Mouse (Mus musculus) large intestine, adult 2 months (tissue): ENCODE measurements around the gene Papola. TPM values are rescaled to one million over a fixed set of nuclear protein-coding genes. Genes with fewer than 3 reads are reported as not detected.

Source experiments
- DNase-seq: peaks from one replicate; pipeline ENCODE4 v3.0.0-alpha.2; 2012; ENCODE audit warnings: low read depth, low spot score
- WGBS: fragments of 180-500 bp; shearing (Covaris S2); methylation state at CpG from one replicate; pipeline ENCODE4 v1.1.7; 2018; 5-methylcytosine and 5-hydroxymethylcytosine counted together
- polyA plus RNA-seq: library from polyadenylated mRNA; depleted of rRNA; stranded (reverse); fragments of >200 nt; gene quantifications from 2 replicates; pipeline ENCODE4 v1.2.3, GENCODE M21; 2012

Gene Papola
- polyA plus RNA-seq, 1 experiment, result 44.6 TPM

GRCm38 (mm10) chr12:105852798-105853197, 68.3 kb downstream of the Papola start:
- 70% methylated on average over 7 of the region's 7 CpGs for WGBS
- DNase-seq, result no peak

GRCm38 (mm10) chr12:105854639-105855038, 70.1 kb downstream of the Papola start:
- 27% methylated on average over 6 of the region's 6 CpGs for WGBS
- no peak for DNase-seq

- DNase-seq, result no peak
- 73% methylated on average over 5 of the region's 5 CpGs for WGBS
Observed at GRCm38 (mm10) chr12:105857902-105858640, 73.6 kb downstream of the Papola start.

DNA sequence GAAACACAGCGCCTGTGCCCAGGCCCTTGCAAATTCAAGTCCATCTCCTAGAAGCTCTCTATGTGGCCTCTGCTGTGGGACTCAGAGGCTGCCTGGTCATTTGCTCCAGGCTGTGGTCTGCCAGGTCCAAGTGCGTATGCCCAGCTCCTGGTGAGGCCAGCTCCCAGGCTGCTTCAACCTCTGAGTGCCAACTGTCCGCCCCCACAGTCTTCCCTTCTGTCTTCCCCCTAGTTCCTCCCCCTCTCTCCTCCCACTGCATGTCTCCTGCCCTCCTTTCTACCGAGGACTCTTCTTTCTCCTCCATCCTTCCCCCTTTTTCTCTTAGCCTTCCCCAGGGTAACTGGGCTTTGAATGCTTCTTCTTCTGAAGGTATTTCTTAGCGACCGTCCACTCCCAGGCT, 77.6 kb downstream of the Papola start:
- WGBS, result 81% methylated on average over 6 of the region's 6 CpGs

DNA sequence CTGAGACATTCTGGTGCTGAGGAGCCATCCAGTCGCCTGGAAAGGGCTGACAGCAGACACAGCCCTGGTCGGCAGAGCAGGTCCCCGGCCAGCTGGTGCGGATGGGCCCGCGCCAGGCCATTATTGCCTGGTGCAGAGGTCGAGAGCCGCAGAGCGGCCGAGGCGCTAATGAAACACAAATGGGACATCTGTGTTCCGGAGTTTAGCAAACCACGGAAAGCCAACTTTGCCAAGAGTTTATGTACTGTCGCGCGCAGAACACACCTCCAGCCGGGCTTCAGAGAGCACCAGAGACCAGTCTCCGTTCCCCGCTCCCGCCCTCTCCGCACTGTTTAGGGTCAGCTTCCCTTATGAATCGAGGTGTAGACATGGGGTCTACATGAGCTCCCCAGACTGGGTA, 78.1 kb downstream of the Papola start:
- DNase-seq, result no peak
- 74% methylated on average over 22 of the region's 22 CpGs for WGBS

More for the DNA sequence above, 77.6 kb downstream of the Papola start:
- DNase-seq, result no peak

DNA sequence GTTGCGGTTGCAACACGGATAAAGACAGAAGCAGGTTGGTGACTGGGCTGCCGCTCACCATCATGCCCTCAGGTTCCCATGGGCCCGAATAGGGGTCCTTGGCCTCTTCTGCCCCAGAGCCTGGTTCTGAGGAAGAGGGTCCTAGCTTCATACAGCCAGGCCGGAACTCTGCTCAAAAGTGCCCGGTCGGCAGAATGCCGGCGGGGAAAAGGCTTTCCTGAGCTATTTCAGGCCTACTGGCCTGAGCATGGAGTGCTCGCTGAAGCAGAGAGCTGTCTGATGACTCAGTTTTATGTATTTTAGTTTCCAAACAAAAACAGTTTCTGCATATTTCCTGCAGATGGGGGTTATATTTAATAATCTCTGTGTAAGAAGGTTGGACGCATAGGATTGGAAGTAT, 78.9 kb downstream of the Papola start:
- 83% methylated on average over 11 of the region's 11 CpGs for WGBS

DNA sequence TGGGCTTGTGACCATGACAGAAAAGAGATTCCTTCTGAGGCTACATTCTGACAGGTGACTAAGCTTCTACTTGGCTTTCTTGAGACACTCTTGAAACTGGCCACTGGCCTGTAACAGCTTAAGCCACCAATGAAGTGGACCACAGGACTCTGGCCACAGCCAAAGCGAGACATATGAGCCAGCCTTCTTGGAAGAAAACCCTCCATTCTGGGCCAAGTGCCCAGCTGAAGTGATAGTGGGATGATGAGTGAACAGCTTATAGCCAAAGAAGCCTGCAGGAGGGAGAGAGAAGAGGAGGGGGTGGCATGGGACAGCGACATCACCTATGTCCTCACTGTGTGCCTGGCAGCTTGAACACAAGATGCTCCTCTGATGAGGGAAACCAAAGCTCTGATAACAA, 83.2 kb downstream of the Papola start:
- no peak for DNase-seq
- 80% methylated on average over 2 of the region's 2 CpGs for WGBS

More for the DNA sequence above, 78.9 kb downstream of the Papola start:
- no peak for DNase-seq

DNA sequence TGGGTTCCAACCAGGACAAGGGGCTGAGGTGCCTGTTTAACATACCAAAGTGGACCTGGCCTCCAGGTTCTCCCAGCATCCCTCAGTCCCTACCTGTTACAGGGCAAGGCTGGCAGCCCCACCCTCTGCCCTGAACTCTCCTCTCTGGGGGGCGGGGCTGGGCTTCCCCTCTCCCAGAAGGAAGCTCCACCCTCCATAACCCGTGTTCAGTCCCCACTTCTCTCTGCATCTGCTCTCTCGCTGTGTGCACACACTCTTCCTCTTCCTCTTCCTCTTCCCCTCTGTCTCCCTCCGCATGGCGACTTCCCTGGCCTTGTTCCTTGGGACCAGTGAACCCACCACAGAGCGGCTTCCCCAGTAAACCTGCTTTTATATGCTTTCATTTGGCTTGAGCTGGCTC, 84.7 kb downstream of the Papola start:
- 15% methylated on average over 6 of the region's 6 CpGs for WGBS
- DNase-seq, result no peak

DNA sequence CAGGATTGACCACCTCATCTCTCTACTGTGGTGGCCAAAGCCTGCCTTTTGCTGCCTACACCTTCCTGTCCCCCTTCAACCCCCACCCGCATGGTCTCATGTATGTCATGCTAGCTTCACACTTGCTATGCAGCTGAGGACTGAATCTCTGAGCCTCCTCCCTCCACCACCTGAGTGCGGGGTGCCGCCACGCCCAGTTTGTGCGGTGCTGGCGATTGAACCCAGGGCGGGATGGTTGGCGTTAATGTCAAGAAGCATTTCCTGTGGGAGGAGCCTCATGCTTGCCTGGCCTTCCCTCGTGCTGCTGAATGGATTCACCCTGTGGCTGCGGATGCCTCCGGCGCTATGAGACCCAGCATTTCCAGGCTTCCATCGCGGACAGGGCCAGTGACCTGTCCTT, 85.2 kb downstream of the Papola start:
- 28% methylated on average over 14 of the region's 14 CpGs for WGBS
- DNase-seq, result no peak

- 49% methylated on average over 2 of the region's 2 CpGs for WGBS
- no peak for DNase-seq
Observed at GRCm38 (mm10) chr12:105873283-105873682, 88.8 kb downstream of the Papola start.

- no peak for DNase-seq
- 29% methylated on average over 17 of the region's 17 CpGs for WGBS
Observed at GRCm38 (mm10) chr12:105875112-105875511, 90.6 kb downstream of the Papola start.

DNA sequence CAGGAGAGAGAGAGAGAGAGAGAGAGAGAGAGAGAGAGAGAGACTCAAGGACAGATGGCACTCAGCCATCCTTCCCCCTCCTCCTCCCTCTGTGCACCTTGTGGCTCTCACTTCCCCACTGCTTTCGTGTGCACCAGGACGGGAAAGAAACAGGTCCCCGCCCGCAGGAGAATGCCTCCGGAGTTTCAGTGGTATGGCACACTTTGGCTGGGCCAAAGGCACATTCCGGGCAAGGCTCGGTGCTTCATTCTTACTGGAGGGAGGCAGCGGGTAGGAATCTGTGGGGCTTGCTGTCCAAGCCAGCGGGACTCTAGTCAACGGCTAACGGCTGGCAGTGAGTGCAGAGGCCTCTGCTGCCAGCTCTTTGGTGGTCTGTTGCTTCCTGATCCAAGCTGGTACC, 92.0 kb downstream of the Papola start:
- WGBS, result 44% methylated on average over 11 of the region's 11 CpGs

GRCm38 (mm10) chr12:105876931-105877330, 92.4 kb downstream of the Papola start:
- WGBS, result 51% methylated on average over 13 of the region's 13 CpGs
- no peak for DNase-seq

More for the DNA sequence above, 92.0 kb downstream of the Papola start:
- DNase-seq, result no peak

- DNase-seq, result no peak
- 92% methylated on average over 5 of the region's 5 CpGs for WGBS
Observed at GRCm38 (mm10) chr12:105878746-105879145, 94.3 kb downstream of the Papola start.

- 60% methylated on average over 12 of the region's 12 CpGs for WGBS
- DNase-seq, result no peak
Observed at GRCm38 (mm10) chr12:105883799-105884514, 99.5 kb downstream of the Papola start.

GRCm38 (mm10) chr12:105884515-105885323, 100.2 kb downstream of the Papola start:
- 33% methylated on average over 22 of the region's 22 CpGs for WGBS
- DNase-seq, result no peak
